Mouse (Mus musculus) pancreas, adult 10 weeks (tissue): ENCODE data around the gene Tbc1d2. TPM values are rescaled to one million over a fixed set of nuclear protein-coding genes. Genes with fewer than 3 reads are reported as not detected.

Experiments
- polyA plus RNA-seq: library from polyadenylated mRNA; stranded (reverse); fragments of 350-450 nt; fragmentation: Illumina TruSeq; extraction: RNeasy Lipid Tissue Mini Kit (QIAGEN cat#74804); gene quantifications from one replicate; pipeline ENCODE4 v1.2.3, GENCODE M21; 2015; ENCODE audit warnings: low read depth, low replicate concordance; ENCODE audit not compliant: insufficient read depth

Gene Tbc1d2
- polyA plus RNA-seq: 1.00 TPM

GRCm38 (mm10) chr4:46650086-46650753, at the start of gene Tbc1d2:
Gene Tbc1d2 (minus strand): TSS chr4:46650209.

GRCm38 (mm10) chr4:46601844-46602423, 48.1 kb downstream of the Tbc1d2 start, which contains the start of gene Coro2a:
Gene Coro2a (minus strand): TSS chr4:46602202.

Other genes starting within 250 kb of the Tbc1d2 start
- gene Hemgn, start 236.7 kb downstream of the Tbc1d2 start, polyA plus RNA-seq: not detected
- gene Anp32b, start 199.3 kb downstream of the Tbc1d2 start, polyA plus RNA-seq: 25.5 TPM
- gene Nans, start 161.0 kb downstream of the Tbc1d2 start, polyA plus RNA-seq: 9.7 TPM
- gene Trim14, start 114.1 kb downstream of the Tbc1d2 start, polyA plus RNA-seq: 4.8 TPM
- 0.92 TPM for gene Coro2a, start 48.0 kb downstream of the Tbc1d2 start, polyA plus RNA-seq